Mouse (Mus musculus): ENCODE data around the gene Slc16a13.

Slc16a13 gene

GRCm38 (mm10) chr11:70220731-70221602, at the start of gene Slc16a13:
Slc16a13 (minus strand) TSS chr11:70221064.
- DNase-seq (ENCODE audit: low spot score) = peak; percentile 88

DNA sequence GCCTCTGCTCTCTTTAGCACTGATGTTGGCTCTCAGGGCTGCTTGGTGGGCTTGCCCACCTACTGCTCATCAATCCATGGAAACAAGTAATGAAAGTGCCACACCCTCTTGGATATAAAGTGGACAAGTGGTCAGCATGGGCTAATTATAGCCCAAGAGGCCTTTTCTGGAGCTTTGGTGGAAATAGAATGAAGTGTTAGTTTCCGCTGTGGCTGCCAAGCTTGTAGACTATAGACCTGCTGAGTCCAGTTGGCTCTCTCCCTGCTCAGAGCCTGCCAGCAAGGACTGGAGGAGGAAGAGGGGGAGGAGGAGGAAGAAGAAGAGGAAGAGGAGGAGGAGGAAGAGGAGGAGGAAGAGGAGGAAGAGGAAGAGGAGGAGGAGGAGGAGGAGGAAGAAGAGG, 45.5 kb upstream of the Slc16a13 start:
- DNase-seq (ENCODE audit: low spot score) = no peak

DNA sequence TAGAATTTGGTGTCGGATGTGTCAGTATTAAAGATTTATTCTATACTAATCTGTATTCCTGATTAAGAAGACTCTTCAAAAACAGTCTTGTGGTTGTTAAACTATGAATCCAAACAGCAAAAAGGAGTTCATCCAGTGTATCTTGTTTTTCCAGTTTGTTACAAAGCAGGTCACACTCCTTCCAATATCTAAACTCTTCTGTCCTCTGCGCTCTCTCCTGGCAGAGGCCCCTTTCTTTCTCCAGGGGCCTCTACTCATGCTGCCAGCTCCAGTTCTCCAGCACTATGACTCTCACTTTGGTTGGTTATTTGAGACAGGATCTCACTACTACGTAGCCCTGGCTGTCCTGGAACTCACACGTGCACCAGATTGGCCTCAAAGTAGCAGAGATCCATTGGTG, 45.0 kb upstream of the Slc16a13 start:
- DNase-seq (ENCODE audit: low spot score) = no peak

GRCm38 (mm10) chr11:70265252-70265651, 44.4 kb upstream of the Slc16a13 start:
- DNase-seq (ENCODE audit: low spot score) = no peak

DNA sequence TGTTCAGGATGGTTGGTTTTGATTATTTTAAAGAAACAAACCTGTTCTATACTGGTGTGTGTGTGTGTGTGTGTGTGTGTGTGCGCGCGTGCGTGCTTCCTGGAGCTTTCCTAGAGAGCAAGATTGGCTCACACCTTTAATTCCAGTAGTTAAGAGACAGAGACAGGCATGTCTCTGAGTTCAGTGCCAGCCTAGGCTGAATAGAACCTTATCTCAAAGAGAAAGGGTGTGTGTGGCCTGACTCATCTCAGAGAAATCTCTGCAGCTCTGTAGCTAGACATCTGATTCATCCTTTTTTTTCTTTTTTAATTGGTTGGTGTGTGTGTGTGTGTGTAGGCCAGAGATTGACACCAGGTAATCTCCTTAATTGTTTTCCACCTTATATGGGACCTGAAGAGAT, 38.2 kb upstream of the Slc16a13 start:
- DNase-seq (ENCODE audit: low spot score) = no peak

DNA sequence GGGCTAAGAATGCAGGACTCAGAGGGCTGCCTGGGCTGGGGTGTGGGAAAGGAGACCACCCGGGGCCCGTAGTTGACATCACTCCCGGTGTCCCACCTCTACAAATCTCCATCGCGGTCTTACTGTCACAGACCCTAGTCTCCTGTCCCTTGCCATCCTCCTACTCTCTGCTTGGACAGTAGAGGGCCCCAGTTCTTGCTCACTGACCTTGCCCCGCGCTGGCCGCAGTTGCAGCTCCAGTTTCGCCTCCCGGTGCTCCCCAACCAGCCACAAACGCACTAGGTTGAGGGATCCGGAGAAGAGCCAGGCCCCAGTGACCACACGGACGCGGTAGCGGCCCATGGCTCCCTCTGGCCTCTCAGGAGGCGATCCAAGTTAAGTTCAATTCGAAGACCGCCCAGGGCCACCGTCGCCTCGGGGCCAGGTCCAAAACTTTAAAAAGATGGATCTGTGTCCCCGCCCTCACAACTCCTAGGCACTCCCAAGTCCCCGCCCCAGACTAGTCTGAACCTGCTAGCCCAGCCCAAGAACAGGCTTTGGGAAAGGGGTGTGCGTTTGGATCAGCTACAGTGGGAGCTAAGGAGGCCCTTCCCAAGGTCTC, 34.2 kb upstream of the Slc16a13 start, which contains the start of gene Alox12:
Gene Alox12 (minus strand): TSS at position 423 of the 601 bp plus-strand sequence.
- DNase-seq (ENCODE audit: low spot score) = peak; percentile 54

GRCm38 (mm10) chr11:70254337-70254736, 33.5 kb upstream of the Slc16a13 start:
- no peak for DNase-seq (ENCODE audit: low spot score)

- no peak for DNase-seq (ENCODE audit: low spot score)
Observed at GRCm38 (mm10) chr11:70251853-70252252, 31.0 kb upstream of the Slc16a13 start.

GRCm38 (mm10) chr11:70250150-70250549, 29.3 kb upstream of the Slc16a13 start:
- no peak for DNase-seq (ENCODE audit: low spot score)

DNA sequence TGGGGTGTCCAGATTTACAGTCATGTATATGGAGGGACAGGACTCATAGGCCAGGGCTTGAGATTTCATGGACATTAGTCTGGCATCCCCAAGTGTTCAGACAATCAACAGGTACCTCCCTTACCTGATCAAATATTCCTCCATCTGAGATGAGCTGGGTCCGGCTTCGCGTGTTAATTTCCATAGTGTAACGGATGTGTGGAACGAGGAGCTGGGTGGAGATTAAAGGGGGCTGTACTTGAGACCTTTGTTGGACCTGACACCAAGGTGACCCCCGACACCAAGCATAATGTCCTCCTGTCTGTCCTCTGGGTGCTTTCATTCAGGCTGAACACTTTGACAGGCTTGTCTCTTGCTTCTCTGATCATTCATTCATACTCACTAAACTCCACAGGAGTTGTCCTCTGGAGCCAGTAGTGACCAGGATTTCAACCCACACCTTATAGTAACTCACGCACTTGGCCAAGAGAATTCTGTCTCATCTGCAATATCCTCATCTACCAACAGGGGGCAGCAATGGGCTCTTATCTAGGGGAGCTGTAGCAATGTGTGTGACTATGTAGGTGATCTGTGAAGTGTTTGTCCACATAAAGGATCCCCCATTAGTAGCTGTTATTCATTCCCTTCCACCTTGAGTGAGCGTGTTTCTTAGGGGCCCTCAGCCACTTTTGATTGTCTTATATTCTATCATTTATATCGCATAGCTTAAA, 26.4 kb upstream of the Slc16a13 start:
- no peak for DNase-seq (ENCODE audit: low spot score)

GRCm38 (mm10) chr11:70242591-70242990, 21.7 kb upstream of the Slc16a13 start:
- no peak for DNase-seq (ENCODE audit: low spot score)

DNA sequence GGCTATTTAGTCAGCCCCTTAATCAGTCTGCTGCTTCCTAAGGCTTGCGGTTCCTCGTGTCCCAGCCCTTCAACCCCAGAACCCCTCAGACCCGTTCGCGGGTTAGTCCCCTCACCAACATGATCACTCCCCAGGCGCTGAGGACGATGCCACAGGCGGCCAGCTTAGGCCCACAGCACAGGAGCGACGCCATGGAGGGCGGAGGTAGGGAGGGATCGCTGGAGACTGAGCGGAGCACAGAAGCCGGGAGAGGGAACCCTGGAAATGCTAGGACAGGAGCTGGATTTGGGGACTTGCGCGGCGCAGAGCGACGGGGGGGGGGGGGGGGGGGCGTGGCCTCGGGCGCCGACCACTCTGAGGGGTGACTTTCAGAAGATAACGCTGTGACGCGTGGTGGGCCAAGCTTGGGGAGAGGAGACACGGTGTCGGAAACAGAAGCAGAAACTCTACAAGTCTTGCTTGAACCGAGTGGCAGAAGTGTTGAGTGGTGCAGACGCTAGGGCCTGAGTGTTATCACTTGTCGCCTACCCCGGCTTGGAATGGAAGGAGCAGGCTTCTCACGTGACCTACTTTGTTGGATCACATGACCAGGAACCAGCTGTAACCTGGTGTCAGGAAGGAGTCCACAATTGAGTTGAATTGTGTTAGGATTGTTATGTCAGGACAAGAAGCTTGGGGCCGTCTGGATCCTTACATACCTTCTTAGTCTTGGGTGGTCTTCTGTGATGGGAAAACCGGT, 18.8 kb upstream of the Slc16a13 start, which contains the start of the genes Gm21988 and Rnasek:
Gene Gm21988 (minus strand): TSS at position 290 of the 739 bp plus-strand sequence.
Gene Rnasek (minus strand): TSS at position 302 of the 739 bp plus-strand sequence.
- peak; percentile 73 for DNase-seq (ENCODE audit: low spot score)

DNA sequence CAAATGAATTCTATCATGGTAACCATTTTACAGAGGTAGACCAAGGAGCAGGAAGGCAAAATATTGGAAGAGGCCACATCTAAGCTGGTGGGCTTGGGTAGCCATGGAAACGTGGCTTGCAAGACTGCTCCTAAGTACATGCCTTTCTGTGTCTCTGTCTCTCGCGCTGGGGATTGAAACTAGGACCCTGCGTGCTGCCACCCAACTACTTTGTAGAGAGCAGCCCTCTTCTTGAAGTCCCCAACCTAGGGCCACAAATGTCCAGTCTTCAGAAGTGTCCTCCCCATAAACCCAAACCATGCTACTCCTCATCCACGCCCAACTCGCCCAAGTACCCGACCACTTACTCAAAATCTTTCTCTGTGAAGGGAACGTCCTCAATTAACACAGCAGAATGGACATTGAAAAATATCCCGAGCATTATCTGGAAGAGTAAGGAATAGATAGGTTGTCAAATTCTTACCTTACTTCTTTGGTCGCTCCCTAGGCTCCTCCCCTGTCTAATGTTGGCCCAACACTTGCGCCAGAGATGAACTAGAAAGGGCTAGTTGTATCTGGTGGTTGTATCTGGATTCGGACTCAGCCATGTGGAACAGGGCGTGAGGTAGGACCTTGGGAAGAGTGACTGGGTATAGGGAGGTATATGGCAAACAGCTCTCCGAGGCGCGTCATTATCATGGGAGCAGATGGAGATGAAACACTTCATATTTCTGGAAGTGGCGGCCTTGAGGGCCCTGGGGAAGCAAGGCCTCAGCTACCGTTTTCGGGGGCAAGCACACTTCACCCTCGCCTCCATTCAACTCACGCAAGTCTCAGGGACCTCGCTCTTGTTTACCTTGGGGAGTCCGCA, 18.0 kb upstream of the Slc16a13 start:
- no peak for DNase-seq (ENCODE audit: low spot score)

GRCm38 (mm10) chr11:70237457-70238167, 16.7 kb upstream of the Slc16a13 start, which contains the start of gene 0610010K14Rik:
0610010K14Rik (minus strand) TSS chr11:70237914.
- peak; percentile 99 for DNase-seq (ENCODE audit: low spot score)

DNA sequence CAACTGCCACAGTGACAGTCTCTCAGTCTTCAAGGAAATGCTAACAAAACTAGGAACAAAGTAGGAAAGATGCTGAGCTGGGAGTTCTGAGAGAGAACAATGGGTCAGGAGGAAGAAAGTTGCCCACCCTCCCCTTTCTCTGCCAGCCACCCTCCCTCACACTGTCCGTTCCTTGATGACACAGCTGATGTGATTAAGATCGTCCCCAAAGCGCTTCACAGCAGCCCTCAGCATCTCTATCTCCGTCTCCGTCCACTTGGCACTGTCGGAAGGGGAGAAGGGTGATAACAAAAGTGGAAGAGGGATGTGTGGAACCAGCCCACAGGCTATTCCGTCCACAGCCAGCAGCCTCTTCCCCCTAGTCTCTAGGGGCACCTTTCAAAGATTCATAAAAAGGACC, 15.9 kb upstream of the Slc16a13 start:
- no peak for DNase-seq (ENCODE audit: low spot score)

GRCm38 (mm10) chr11:70235254-70235900, 14.5 kb upstream of the Slc16a13 start:
- DNase-seq (ENCODE audit: low spot score) = no peak

GRCm38 (mm10) chr11:70234497-70234896, 13.6 kb upstream of the Slc16a13 start:
- no peak for DNase-seq (ENCODE audit: low spot score)

- peak; percentile 59 for DNase-seq (ENCODE audit: low spot score)
Observed at GRCm38 (mm10) chr11:70234037-70234436, 13.2 kb upstream of the Slc16a13 start.

DNA sequence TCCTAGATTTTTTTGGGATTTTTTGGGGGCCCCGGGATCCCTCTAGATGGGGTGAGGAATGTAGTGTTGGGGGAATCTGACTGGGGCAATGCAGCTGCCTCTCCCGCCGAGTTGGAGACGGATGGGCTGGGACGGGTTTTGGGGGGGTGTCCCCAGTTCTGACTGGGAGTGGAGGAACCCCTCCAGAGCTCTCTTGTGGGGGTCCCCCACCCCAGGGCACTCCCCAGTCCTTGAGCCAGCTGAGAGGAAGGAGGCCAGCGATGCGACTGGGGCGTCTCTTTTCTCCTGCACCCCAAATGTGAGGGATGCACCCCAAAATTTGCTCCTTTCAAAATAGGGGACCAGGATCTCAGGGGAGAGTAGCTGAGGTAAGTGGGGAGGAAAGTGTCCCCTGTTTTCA, 12.2 kb upstream of the Slc16a13 start:
- peak; percentile 50 for DNase-seq (ENCODE audit: low spot score)

DNA sequence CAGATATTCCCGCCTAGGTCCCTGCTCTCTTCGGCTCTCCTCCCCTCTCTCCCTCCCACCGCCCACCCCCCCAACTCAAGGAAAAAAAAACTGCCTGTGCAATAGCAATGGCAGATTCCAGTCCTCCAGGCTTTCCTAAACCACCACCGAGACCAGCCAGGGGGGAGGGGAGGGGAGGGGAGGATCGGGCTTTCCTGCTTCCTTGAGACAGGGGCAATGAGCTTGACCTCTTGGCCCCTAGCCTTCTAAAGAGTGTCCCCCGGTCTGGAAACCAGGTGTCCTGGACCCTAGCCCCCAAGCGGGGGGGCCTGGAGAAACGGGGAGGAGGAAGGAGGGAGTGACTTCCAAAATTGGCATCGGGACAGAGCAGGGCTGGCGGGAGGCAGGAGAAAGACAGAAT, 11.7 kb upstream of the Slc16a13 start:
- DNase-seq (ENCODE audit: low spot score) = peak; percentile 72
